Mouse (Mus musculus): ENCODE results near the gene Slc48a1.

- TF ChIP-seq CTCF (IDR thresholded peaks at IDR 0.05; ENCODE audit: extremely low read depth, insufficient read length, insufficient replicate concordance, low read depth, low read length) (no peak), POLR2A (IDR thresholded peaks at IDR 0.05; ENCODE audit: low read depth, low read length) (no peak)
Measured at GRCm38 (mm10) chr15:97779576-97779975, 1.3 kb downstream of the Slc48a1 start.

Measured in small intestine, adult 2 months (tissue).